ENCODE assay signal across 32 mouse cellular contexts in the genomic region with DNA sequence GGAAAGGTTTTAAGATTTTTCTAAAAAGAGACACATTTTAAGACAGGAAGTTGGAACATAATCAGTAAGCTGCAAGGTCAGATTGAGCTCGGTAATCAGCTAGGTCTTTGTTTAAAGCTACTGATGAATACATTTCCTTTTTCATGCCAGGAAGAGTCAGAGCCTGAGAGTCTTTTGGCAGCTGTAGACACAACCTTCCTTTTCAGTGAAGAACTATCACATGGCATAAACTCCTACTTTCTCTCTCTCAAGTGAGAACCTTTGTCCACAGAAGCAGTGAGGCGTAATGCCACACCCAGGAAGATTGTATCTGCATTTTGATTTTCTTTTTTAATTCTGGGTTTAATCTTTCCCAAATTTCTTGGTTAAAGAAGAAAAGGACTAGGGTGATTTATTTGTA.
DNase-seq lines count a peak whose midpoint lies in the region; ATAC-seq lines count a peak whose summit lies in the region.
"Had no signal": no experiment of that assay in that cellular context is flagged by ENCODE, and none has a peak within 500 bp of the region (broad histone marks: within the 10 kb centered on the region; RNA-seq: fewer than 3 reads in every experiment).

No protein-coding gene starts in this region.

- no peaks in the 10 kb centered on the region for H3K9me3 ChIP-seq in hindbrain, embryonic 16.5 days (ENCODE audit: control insufficient read depth, low read length)
- H3K9me3 ChIP-seq in hindbrain, embryonic 13.5 days: no peaks in the 10 kb centered on the region
- H3K9me3 ChIP-seq in kidney, embryonic 15.5 days (replicated peaks): no peaks in the 10 kb centered on the region
- H3K9me3 ChIP-seq: embryonic facial prominence, embryonic 12.5 days; forebrain, embryonic 10.5 days; heart, embryonic 12.5 days; hindbrain, embryonic 15.5 days; intestine, embryonic 15.5 days; limb, embryonic 13.5 days; midbrain, embryonic 15.5 days; neural tube, embryonic 12.5 days had no signal

- no peak overlapping the region for H3K4me2 ChIP-seq in hindbrain, embryonic 16.5 days (ENCODE audit: low read length)
- no peak overlapping the region for H3K4me2 ChIP-seq in hindbrain, embryonic 13.5 days
- no peak overlapping the region for H3K4me2 ChIP-seq in kidney, embryonic 15.5 days
- H3K4me2 ChIP-seq: embryonic facial prominence, embryonic 12.5 days; heart, embryonic 12.5 days; hindbrain, embryonic 15.5 days; intestine, embryonic 15.5 days; limb, embryonic 13.5 days; liver, embryonic 11.5 days; midbrain, embryonic 15.5 days; neural tube, embryonic 12.5 days had no signal

- H3K27me3 ChIP-seq in hindbrain, embryonic 16.5 days (replicated peaks; ENCODE audit: control insufficient read depth, insufficient read depth, low read length): no peaks in the 10 kb centered on the region
- no peaks in the 10 kb centered on the region for H3K27me3 ChIP-seq in hindbrain, embryonic 13.5 days
- no peaks in the 10 kb centered on the region for H3K27me3 ChIP-seq in kidney, embryonic 15.5 days
- H3K27me3 ChIP-seq in splenic B cell, adult 2 months (ENCODE audit: control insufficient read depth, insufficient read depth, low read length, poor library complexity, severe bottlenecking): no peaks in the 10 kb centered on the region
- H3K27me3 ChIP-seq: CH12.LX; embryonic facial prominence, embryonic 12.5 days; heart, embryonic 12.5 days; hindbrain, embryonic 15.5 days; intestine, embryonic 15.5 days; limb, embryonic 13.5 days; midbrain, embryonic 15.5 days; neural tube, embryonic 12.5 days had no signal

- peak; percentile 70 for DNase-seq in kidney, adult 9 months
- DNase-seq in spleen, postnatal 36 days (ENCODE audit: low spot score in 2 of 2): peak; percentile 10 to 17
- DNase-seq in spleen, postnatal 14 days (ENCODE audit: low spot score in 2 of 2): no peak
- peak; percentile 40 for DNase-seq in splenic B cell, adult 2 months (ENCODE audit: low read depth, low spot score)
- DNase-seq: adrenal gland, adult 8-10 months; cerebellum, adult 11 months; cerebellum, adult 9-10 months; cerebellum, postnatal 36 days; gastrocnemius, adult 2 months; gastrocnemius, postnatal 36 days; heart, adult 18-20 months; heart, postnatal 4 days; kidney, postnatal 10 days; lung, postnatal 10 days; thymus, postnatal 14 days had no signal

- no peaks in the 10 kb centered on the region for H3K4me1 ChIP-seq in hindbrain, embryonic 16.5 days (ENCODE audit: control insufficient read depth, insufficient read depth, low read depth, low read length)
- H3K4me1 ChIP-seq in hindbrain, embryonic 13.5 days (replicated peaks): no peaks in the 10 kb centered on the region
- H3K4me1 ChIP-seq in kidney, embryonic 15.5 days: no peaks in the 10 kb centered on the region
- H3K4me1 ChIP-seq: embryonic facial prominence, embryonic 12.5 days; forebrain, embryonic 10.5 days; heart, embryonic 12.5 days; hindbrain, embryonic 15.5 days; intestine, embryonic 15.5 days; limb, embryonic 13.5 days; midbrain, embryonic 15.5 days; neural tube, embryonic 12.5 days had no signal

- 67% methylated on average over 2 of the region's 2 CpGs for WGBS in hindbrain, embryonic 16.5 days
- WGBS in hindbrain, embryonic 13.5 days: 67% methylated on average over 2 of the region's 2 CpGs
- WGBS in kidney, embryonic 15.5 days: 56% methylated on average over 2 of the region's 2 CpGs

- 0 out of 2 replicates have a peak, but pooled peaks have one; percentile 34 for ATAC-seq in hindbrain, embryonic 16.5 days
- ATAC-seq in hindbrain, embryonic 13.5 days (ENCODE audit: low FRiP score): no peak
- no peak for ATAC-seq in kidney, embryonic 15.5 days (replicated peaks; ENCODE audit: low FRiP score)
- ATAC-seq in monocyte, adult 5-6 weeks (replicated peaks; ENCODE audit: insufficient number of reproducible peaks, low FRiP score, low TSS enrichment, poor library complexity, severe bottlenecking): no peak
- ATAC-seq: intestine, embryonic 15.5 days; midbrain, embryonic 15.5 days had no signal

- H3K36me3 ChIP-seq in hindbrain, embryonic 16.5 days (ENCODE audit: control insufficient read depth, insufficient read depth, low read length): no peaks in the 10 kb centered on the region
- H3K36me3 ChIP-seq in hindbrain, embryonic 13.5 days: no peaks in the 10 kb centered on the region
- no peaks in the 10 kb centered on the region for H3K36me3 ChIP-seq in kidney, embryonic 15.5 days
- H3K36me3 ChIP-seq in splenic B cell, adult 2 months (ENCODE audit: control insufficient read depth, insufficient read depth, low read length, poor library complexity, severe bottlenecking): peaks cover 10% of the 10 kb centered on the region
- H3K36me3 ChIP-seq: embryonic facial prominence, embryonic 12.5 days; forebrain, embryonic 10.5 days; heart, embryonic 12.5 days; hindbrain, embryonic 15.5 days; intestine, embryonic 15.5 days; limb, embryonic 13.5 days; midbrain, embryonic 15.5 days; neural tube, embryonic 12.5 days had no signal

- no peak overlapping the region for H3K9ac ChIP-seq in hindbrain, embryonic 16.5 days (ENCODE audit: low read depth, low read length)
- no peak overlapping the region for H3K9ac ChIP-seq in hindbrain, embryonic 13.5 days
- no peak overlapping the region for H3K9ac ChIP-seq in kidney, embryonic 15.5 days
- H3K9ac ChIP-seq: embryonic facial prominence, embryonic 12.5 days; heart, embryonic 12.5 days; hindbrain, embryonic 15.5 days; intestine, embryonic 15.5 days; limb, embryonic 13.5 days; midbrain, embryonic 15.5 days; neural tube, embryonic 12.5 days had no signal

- no peak overlapping the region for H3K4me3 ChIP-seq in hindbrain, embryonic 16.5 days (ENCODE audit: low read length)
- H3K4me3 ChIP-seq in hindbrain, embryonic 13.5 days: no peak overlapping the region
- no peak overlapping the region for H3K4me3 ChIP-seq in kidney, embryonic 15.5 days (replicated peaks)
- H3K4me3 ChIP-seq: embryonic facial prominence, embryonic 12.5 days; forebrain, embryonic 10.5 days; gastrocnemius, adult 2 months; heart, embryonic 12.5 days; hindbrain, embryonic 15.5 days; intestine, embryonic 15.5 days; layer of hippocampus, adult 2 months; left cerebral cortex, adult 2 months; limb, embryonic 13.5 days; midbrain, embryonic 15.5 days; myocyte; neural tube, embryonic 12.5 days had no signal

- no peak overlapping the region for H3K27ac ChIP-seq in hindbrain, embryonic 16.5 days (ENCODE audit: low read depth, low read length)
- no peak overlapping the region for H3K27ac ChIP-seq in hindbrain, embryonic 13.5 days
- no peak overlapping the region for H3K27ac ChIP-seq in kidney, embryonic 15.5 days
- H3K27ac ChIP-seq: embryonic facial prominence, embryonic 12.5 days; forebrain, embryonic 10.5 days; gastrocnemius, adult 2 months; hindbrain, embryonic 15.5 days; intestine, embryonic 15.5 days; layer of hippocampus, adult 2 months; left cerebral cortex, adult 2 months; limb, embryonic 13.5 days; midbrain, embryonic 15.5 days; neural tube, embryonic 12.5 days had no signal

Comparison
In these comparisons a context has a peak if more than half of its experiments do, and no peak if none do; other contexts are left out.
1. DNase-seq: peak in kidney, adult 9 months (single experiment), spleen, postnatal 36 days (2 of 2) and splenic B cell, adult 2 months (single experiment); none in spleen, postnatal 14 days (0 of 2).